Mouse (Mus musculus) frontal cortex, postnatal 36 days (tissue): ENCODE measurements around the gene Gm10128.
"Not testable (repeated sequence)": the region's sequence is repeated elsewhere in the genome, so short reads cannot be mapped to it uniquely, and the experiment has no call there.

Experiments used
- DNase-seq, 2 experiments: peaks; one replicate each; pipeline ENCODE4 v3.0.0; 2022; ENCODE audit warnings: low spot score in 2 of 2

Gm10128 gene

DNA sequence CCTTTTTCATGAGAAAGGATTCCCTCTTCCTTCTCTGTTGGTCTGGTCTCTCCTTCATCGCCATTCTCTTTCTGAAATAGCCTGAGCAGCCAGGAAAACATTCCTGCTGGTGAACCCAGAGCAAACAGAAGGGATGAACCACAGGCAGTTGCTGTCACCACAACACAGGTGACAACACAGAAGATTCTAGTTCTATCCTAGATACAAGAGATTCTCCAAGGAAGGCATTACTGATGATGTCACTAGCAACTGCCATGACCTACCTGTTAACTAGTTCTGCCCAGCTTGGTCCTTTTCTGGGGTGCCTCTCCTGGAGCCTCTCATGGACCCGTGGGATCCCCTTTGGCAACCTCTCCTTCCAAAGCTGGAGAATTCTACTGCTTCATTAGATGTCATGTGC lies at the start of gene Gm10128:
Gene Gm10128, minus strand, starts transcription at position 101 of the 400 bp plus-strand sequence.
- DNase-seq = not testable (repeated sequence)

DNA sequence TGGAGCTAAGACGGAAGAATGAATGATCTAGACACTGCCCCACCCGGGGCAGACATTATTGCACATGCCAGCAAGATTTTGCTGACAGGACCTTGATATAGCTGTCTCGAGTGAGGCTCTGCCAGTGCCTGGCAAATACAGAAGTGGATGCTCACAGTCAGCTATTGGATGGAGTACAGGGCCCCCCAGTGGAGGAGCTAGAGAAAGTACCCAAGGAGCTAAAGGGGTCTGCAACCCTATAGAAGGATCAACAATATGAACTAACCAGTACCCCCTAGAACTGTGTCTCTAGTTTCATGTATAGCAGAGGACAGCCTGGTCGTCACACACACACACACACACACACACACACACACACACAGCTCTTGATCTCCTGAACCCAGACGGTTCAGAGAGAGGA lies 37.4 kb upstream of the Gm10128 start:
- DNase-seq = not testable (repeated sequence)

DNA sequence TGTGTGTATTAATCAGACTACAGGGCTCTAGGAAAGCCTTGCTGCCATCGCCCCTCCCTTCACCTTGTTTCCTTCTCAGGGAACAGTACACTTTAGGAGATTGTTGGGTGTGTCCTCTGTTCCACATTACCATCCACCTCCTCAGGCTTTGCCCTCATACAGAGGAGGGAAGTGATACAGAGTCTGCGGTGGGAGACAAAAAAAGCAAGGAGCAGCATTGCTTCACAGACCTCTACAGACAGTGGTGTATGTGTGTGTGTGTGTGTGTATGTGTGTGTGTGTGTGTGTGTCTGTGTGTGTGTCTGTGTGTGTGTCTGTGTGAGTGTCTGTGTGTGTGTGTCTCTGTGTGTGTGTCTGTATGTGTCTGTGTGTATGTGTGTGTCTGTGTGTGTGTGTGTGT lies 18.7 kb upstream of the Gm10128 start:
- not testable (repeated sequence) for DNase-seq

DNA sequence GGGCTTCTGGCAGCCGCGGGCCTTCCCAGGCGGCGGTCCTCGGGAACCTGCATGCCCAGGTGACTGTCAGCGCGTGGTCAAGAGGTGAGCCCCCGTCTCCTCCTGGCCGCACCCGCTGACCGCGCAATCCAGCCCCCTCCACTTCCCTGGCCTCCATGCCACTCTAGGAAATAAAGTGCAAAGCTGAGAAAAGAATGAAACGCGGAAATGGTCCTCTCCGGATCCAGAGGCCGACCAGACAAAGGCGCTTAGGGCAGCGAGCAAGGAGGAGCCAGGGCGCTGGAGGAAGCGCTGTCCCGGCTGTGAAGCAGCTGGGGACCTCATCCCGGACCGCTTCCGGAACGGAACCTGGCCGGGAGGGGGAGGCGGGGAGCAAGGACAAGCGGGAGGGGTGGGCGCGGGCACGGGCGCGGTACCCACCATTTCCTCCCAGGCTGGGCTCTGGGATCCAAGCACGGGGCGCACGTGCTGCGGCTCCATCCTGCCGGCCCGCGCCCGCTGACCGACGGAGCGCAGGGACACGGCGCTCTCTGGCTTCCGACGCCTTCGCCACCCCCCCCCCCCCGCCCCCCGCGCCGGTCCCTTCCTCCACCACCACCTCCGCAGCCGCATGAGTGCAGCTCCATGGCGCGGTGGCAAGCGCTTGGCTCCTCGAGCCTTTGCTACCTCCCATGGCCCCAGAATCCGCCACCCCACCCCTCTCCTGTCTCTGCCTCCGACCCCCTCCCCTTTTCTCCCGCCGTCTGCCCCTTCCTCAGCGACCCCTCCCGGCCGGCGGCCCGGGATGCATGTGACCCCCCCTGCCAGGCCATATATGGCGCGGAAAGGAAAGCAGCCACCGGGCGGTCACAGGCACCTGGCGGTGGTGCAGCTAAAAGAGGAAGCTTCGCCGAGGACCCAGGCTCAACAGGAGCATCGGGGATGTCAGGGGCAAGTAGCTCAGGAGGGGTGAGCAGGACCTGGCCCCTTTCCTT lies 14.6 kb upstream of the Gm10128 start:
- not testable (repeated sequence) for DNase-seq

DNA sequence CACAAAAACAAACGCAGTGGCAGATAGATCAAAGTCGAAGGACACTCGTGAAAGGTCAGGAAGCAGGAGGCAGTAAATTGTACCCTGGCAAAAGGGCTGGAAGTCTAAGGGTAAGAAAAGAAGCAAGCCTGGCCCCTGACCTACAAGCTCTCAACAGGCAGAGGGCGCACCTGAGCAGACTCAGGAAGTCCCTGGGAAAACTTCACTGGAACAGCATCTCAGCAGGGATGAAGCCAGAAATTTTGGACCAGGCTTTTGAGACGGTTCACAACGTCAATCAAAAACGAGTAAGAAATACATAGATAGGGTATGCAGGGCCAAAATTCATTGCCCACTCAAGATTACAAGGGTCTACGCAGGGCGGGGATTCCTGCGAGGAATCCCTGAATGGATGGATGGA lies 13.7 kb upstream of the Gm10128 start:
- not testable (repeated sequence) for DNase-seq

DNA sequence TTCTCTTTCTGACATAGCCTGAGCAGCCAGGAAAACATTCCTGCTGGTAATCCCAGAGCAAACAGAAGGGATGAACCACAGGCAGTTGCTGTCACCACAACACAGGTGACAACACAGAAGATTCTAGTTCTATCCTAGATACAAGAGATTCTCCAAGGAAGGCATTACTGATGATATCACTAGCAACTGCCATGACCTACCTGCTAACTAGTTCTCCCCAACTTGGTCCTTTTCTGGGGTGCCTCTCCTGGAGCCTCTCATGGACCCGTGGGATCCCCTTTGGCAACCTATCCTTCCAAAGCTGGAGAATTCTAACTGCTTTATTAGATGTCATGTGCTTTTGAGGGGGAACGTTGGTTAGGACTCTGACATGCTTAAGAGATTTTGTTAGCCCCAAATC lies 48.3 kb downstream of the Gm10128 start, which contains the start of gene Gm10338:
Gene Gm10338, minus strand, starts transcription at position 101 of the 400 bp plus-strand sequence.
- DNase-seq = not testable (repeated sequence)
